Mouse (Mus musculus) brain, embryonic 14.5 days (tissue): ENCODE measurements around the gene Decr2. TPM values are rescaled to one million over a fixed set of nuclear protein-coding genes. Genes with fewer than 3 reads are reported as not detected.
"Not testable (repeated sequence)": the region's sequence is repeated elsewhere in the genome, so short reads cannot be mapped to it uniquely, and the experiment has no call there.

Source experiments
- DNase-seq: peaks from one replicate; pipeline ENCODE4 v3.0.0-alpha.2; 2011; ENCODE audit warnings: low read depth
- CTCF ChIP-seq: fragments of 200-500 bp; IDR thresholded peaks from 2 replicates; pipeline ENCODE4 v1.5.1; 2012; ENCODE audit warnings: inconsistent platforms, mild to moderate bottlenecking, moderate library complexity, borderline replicate concordance; ENCODE audit not compliant: insufficient read depth, insufficient read length; ENCODE audit errors: extremely low read depth
- POLR2A ChIP-seq: fragments of 200-500 bp; IDR thresholded peaks from 2 replicates; pipeline ENCODE4 v1.6.1; 2012; ENCODE audit warnings: mild to moderate bottlenecking, inconsistent platforms, borderline replicate concordance; ENCODE audit not compliant: poor library complexity, insufficient read depth, insufficient read length, severe bottlenecking; ENCODE audit errors: extremely low read depth
- polyA plus RNA-seq: library from polyadenylated mRNA; depleted of rRNA; stranded (reverse); fragments of >200 nt; gene quantifications from 2 replicates; pipeline ENCODE4 v1.2.3, GENCODE M21; 2012; rRNA removed

Gene Decr2
- polyA plus RNA-seq, 1 experiment: 26.8 TPM

DNA sequence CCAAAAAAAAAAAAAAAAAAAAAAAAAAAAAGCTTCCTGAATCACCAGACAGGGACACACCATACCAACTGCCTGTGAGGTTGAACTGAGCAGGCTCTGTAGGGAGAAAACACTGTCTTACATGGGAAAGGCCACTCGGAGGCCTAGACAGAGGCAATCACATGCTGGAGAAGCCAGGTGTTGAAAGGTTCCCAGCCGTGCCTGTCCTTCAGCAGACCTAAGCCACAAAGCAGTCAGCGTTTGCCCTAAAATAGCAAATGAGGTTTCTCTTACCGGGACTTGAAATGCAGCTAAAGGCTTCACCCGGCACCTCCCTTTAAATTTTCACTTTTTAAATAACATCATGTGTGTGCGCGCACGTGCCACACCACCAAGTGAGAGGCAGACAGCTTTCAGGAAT is 42.0 kb downstream of the Decr2 start:
- no peak for DNase-seq
- TF ChIP-seq CTCF (no peak), POLR2A (no peak)

DNA sequence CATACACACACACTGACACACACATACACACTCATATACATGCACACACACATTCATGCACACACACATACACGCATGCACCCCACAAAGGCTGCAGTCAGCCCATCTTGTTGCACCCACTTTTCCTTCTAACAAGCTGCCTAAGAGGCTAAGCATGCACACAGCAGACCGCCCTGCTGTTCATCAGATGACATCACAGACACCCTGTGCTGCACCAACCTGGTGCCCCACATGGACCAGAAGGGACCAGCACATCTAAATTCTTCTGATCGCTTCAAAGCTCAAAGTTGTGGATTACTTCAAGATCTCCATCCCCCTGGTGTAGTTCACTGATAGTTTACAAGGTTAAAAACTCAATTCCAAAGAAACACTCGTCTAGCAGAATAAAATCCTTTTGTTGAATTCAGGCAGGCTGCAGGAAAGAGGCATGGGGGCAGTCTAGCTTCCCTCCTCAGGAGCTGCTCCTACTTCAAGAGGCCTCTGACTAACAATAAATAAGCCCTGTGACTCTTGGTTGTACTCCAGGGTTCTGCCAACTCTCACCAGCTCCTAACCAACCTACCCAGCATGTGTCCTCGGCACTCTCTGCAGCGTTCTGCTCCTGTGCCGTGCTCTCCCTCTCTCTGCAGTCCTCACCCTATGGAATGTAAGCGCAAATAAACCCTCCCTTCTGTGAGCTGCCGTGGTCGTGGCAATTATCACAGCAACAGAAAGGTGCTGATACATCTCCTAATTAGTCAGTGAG is 43.7 kb downstream of the Decr2 start:
- TF ChIP-seq CTCF (no peak), POLR2A (no peak)
- DNase-seq: no peak

DNA sequence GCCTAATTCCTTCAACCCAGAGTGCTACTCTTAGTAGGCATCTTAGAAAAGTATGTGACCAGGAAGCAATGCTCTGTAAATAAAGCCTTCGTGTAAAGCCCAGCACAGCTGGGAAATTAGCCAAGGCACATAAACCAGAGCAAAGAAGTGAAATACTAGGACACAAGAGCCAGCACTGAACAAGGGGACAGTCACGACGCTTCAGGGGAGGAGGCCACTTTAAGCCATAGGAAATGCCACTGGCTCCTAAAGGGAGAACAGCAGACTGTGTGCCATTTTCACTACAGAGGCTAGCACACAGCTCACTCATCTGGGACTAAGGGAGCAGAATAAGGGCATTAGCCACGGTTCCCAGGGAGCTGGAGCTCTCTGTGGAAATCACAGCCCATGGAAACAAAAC is 44.9 kb downstream of the Decr2 start:
- TF ChIP-seq CTCF: no peak
- no peak for TF ChIP-seq POLR2A
- peak; percentile 68 for DNase-seq

GRCm38 (mm10) chr17:26043249-26043636 is 46.9 kb downstream of the Decr2 start:
- TF ChIP-seq CTCF (no peak), POLR2A (no peak)
- peak; percentile 94 for DNase-seq

GRCm38 (mm10) chr17:26042599-26043248 is 47.4 kb downstream of the Decr2 start:
- peak; percentile 79 for DNase-seq
- TF ChIP-seq POLR2A (no peak), CTCF (no peak)

DNA sequence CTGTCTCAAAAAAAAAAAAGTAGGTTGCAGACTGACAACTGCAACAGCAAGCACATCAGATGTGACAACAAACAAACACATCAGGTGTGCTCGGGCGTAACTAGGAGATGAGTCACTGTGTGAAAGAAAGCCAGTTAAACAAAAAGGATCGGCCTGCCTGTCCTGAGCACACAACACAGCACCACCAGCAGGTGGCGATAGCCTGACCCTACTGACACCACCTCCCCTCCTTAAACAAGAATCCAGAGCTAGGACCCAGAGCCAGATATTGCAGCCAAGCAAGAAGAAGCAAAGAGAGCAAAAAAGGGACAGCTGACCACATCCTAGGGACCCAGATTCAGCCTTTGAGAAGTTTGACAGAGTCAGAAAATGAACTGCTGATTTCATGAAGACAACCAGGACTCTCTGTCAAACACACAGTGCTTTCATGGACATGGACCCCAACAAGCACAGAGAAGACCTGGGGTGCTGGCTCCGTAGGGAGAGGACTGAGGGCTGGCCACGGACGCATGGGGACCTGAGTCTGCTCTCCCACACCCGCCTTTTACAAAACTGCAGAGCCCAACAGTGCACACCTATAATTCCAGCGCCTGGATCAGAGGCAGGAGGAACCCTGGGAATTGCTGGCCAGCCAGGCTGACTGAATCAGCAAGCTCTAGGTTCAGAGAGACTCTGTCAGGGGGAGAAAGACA is 48.9 kb downstream of the Decr2 start:
- TF ChIP-seq POLR2A (no peak), CTCF (peak; percentile 81)
- DNase-seq: peak; percentile 79

- DNase-seq: not testable (repeated sequence)
These were observed 49.4 kb downstream of the Decr2 start for GRCm38 (mm10) chr17:26040711-26041110.

DNA sequence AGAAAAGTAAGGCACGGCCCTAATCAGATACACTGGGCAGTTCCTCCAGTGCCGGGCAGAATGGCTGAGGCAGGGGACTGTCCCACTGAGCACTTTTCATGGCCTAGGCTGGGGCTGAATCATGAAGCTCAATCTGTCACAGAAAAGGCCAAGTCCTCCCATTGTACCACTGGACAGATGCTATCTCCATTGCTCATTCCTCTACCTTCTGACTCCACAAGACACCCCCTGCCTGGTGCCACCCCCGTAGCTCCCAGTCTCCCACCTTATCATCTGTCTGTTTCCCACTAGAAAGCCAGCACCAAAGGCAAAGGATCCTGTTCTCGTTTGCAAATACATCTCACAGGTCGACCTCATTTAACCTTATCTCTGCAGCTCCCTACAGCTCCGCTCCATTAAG is 58.1 kb downstream of the Decr2 start:
- DNase-seq: no peak
- TF ChIP-seq CTCF (no peak), POLR2A (no peak)

- no peak for DNase-seq
- no peak for TF ChIP-seq POLR2A
- no peak for TF ChIP-seq CTCF
These were observed 58.6 kb downstream of the Decr2 start for GRCm38 (mm10) chr17:26031583-26031982.

Other genes with a start within 250 kb of the Decr2 start
- gene Gm20683, start 248.6 kb downstream of the Decr2 start, polyA plus RNA-seq: 26.6 and 40.8 TPM in 2 replicates
- gene Rhot2, start 245.5 kb downstream of the Decr2 start, polyA plus RNA-seq: 88.4 and 111 TPM in 2 replicates
- 49.5 and 81.1 TPM in 2 replicates for gene Wdr90, start 228.8 kb downstream of the Decr2 start, polyA plus RNA-seq
- 11.7 and 14.8 TPM in 2 replicates for gene Mcrip2, start 221.6 kb downstream of the Decr2 start, polyA plus RNA-seq
- 71.4 and 89.5 TPM in 2 replicates for gene Mettl26, start 215.3 kb downstream of the Decr2 start, polyA plus RNA-seq
- 0.66 and 0.90 TPM in 2 replicates for gene Wfikkn1, start 209.5 kb downstream of the Decr2 start, polyA plus RNA-seq
- 88.3 and 98.8 TPM in 2 replicates for gene Rab40c, start 170.6 kb downstream of the Decr2 start, polyA plus RNA-seq
- 117 and 126 TPM in 2 replicates for gene Pigq, start 145.4 kb downstream of the Decr2 start, polyA plus RNA-seq
- gene Nhlrc4, start 145.4 kb downstream of the Decr2 start, polyA plus RNA-seq: 0.08 and 0.56 TPM in 2 replicates
- gene A930017K11Rik, start 137.8 kb downstream of the Decr2 start, polyA plus RNA-seq: 0.66 and 1.0 TPM in 2 replicates
- gene Capn15, start 104.5 kb downstream of the Decr2 start, polyA plus RNA-seq: 50.4 and 50.5 TPM in 2 replicates
- 68.5 and 82.4 TPM in 2 replicates for gene Rab11fip3, start 20.8 kb downstream of the Decr2 start, polyA plus RNA-seq
- gene Nme4, start 5.3 kb upstream of the Decr2 start, polyA plus RNA-seq: 35.1 and 61.4 TPM in 2 replicates
- gene Tmem8, start 23.0 kb upstream of the Decr2 start, polyA plus RNA-seq: 11.8 and 12.9 TPM in 2 replicates
- gene Mrpl28, start 33.2 kb upstream of the Decr2 start, polyA plus RNA-seq: 94.9 and 119 TPM in 2 replicates
- 27.9 and 31.6 TPM in 2 replicates for gene Axin1, start 48.4 kb upstream of the Decr2 start, polyA plus RNA-seq
- 0.09 and 0.14 TPM in 2 replicates for gene Pdia2, start 108.8 kb upstream of the Decr2 start, polyA plus RNA-seq
- 6.7 and 12.4 TPM in 2 replicates for gene Rgs11, start 112.6 kb upstream of the Decr2 start, polyA plus RNA-seq
- gene Arhgdig, start 117.4 kb upstream of the Decr2 start, polyA plus RNA-seq: 31.6 and 47.6 TPM in 2 replicates
- gene Fam234a, start 153.9 kb upstream of the Decr2 start, polyA plus RNA-seq: 28.5 and 33.7 TPM in 2 replicates
- 111 and 114 TPM in 2 replicates for gene Luc7l, start 162.6 kb upstream of the Decr2 start, polyA plus RNA-seq